Mouse (Mus musculus): Measurements from ENCODE around the gene Ndufb8. TPM values are rescaled to one million over a fixed set of nuclear protein-coding genes. Genes with fewer than 3 reads are reported as not detected.

Ndufb8 gene
- polyA plus RNA-seq, 1 experiment from 2014 or later, result 440 TPM

DNA sequence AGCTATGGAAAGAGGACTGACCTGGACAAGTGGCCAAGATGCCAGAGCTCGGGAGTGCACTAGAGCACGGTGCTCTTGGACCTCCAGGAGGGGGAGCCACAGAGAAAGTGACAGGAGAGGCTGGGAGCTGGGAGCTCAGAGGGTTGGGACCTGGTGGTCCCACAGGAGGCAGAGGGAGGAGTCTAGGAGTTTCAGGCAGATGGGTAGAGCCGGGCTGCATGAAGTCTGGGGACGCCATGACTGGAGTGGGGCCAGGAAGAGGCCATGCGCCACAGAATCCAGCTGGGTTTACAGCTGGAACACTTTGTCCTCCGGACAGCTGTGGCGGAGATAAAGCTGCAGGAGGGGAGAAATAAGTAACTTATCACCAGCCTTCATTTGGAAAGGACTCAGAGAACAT is 36.1 kb downstream of the Ndufb8 start:
- no peaks in the 10 kb centered on the region for H3K9me3 ChIP-seq (replicated peaks)
- no peak overlapping the region for H3K9ac ChIP-seq
- H3K27me3 ChIP-seq, result peaks cover 82% of the 10 kb centered on the region
- H3K4me1 ChIP-seq, result peaks cover 16% of the 10 kb centered on the region
- no peak overlapping the region for H3K27ac ChIP-seq
- H3K4me2 ChIP-seq (replicated peaks), result no peak overlapping the region
- no peak for ATAC-seq (ENCODE audit: low FRiP score)
- WGBS, result 23% methylated on average over 7 of the region's 7 CpGs
- no peak overlapping the region for H3K4me3 ChIP-seq
- H3K36me3 ChIP-seq, result no peaks in the 10 kb centered on the region

DNA sequence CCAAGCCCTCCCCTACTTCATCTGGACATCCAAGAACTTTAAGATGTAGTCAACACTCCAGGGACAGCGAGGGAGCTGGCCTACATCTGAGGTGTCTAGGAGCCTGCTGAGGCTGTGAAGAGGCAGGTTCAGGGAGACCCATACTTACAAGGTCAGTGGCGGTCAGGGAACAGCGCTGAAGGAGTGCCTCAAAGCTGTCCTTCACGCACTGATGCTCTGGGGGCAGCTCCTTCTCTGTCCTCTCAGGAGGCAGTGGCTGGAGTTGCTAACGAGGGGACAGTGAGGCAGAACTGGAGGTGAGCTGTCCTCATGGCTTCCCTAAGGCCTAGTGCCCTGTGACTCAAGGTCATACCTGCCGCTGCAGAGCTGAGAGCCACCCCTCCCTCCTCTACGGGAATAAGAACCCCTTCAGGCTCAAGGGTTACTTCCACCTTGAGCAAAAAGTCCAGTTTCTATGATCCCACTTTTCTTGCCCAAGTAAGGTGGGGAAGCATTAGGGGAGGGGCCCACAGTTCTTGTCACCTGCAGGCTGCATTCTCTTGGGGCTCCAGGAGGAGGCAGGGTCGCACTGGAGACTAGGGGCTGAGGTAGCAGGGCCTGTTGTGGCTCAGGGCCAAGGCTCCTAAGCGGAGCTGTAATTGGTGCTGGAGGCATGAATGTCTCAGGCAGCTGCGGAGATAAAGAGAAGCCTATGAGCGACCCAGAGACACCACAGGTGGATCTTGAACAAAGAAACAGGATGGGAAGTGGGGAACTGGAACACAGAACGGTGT is 37.1 kb downstream of the Ndufb8 start:
- H3K4me3 ChIP-seq, result no peak overlapping the region
- WGBS, result 46% methylated on average over 12 of the region's 12 CpGs
- H3K36me3 ChIP-seq, result no peaks in the 10 kb centered on the region
- peaks cover 85% of the 10 kb centered on the region for H3K27me3 ChIP-seq
- no peak overlapping the region for H3K27ac ChIP-seq
- H3K9ac ChIP-seq, result no peak overlapping the region
- H3K4me1 ChIP-seq, result peaks cover 21% of the 10 kb centered on the region
- H3K9me3 ChIP-seq (replicated peaks), result no peaks in the 10 kb centered on the region
- no peak overlapping the region for H3K4me2 ChIP-seq (replicated peaks)
- no peak for ATAC-seq (ENCODE audit: low FRiP score)

DNA sequence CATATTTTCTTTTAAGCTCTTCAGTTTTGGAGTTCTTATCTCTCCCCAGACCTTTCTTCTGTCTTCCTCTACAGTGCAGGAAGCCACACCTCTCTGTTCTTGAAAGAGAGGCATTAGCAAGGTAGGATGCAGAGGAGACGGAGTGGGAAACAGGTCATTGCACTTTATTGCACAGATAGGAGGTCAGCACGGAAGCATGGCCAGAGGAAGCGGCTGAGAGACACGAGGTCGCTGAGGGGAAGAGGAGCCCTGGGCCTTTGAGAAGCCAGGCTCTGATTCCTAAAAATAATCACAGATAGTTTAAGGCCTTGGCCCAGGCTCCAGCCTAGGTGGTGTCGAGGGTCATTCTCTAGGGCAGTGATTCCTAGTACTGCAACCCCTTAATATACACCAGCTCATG is 39.5 kb downstream of the Ndufb8 start:
- Histone ChIP-seq H3K27ac (no peak overlapping the region), H3K9ac (no peak overlapping the region), H3K4me2 (replicated peaks) (no peak overlapping the region), H3K27me3 (peaks cover 96% of the 10 kb centered on the region), H3K4me3 (no peak overlapping the region), H3K9me3 (replicated peaks) (no peaks in the 10 kb centered on the region), H3K4me1 (peaks cover 39% of the 10 kb centered on the region), H3K36me3 (no peaks in the 10 kb centered on the region)
- ATAC-seq (ENCODE audit: low FRiP score), result no peak
- WGBS, result 30% methylated on average over 6 of the region's 6 CpGs

DNA sequence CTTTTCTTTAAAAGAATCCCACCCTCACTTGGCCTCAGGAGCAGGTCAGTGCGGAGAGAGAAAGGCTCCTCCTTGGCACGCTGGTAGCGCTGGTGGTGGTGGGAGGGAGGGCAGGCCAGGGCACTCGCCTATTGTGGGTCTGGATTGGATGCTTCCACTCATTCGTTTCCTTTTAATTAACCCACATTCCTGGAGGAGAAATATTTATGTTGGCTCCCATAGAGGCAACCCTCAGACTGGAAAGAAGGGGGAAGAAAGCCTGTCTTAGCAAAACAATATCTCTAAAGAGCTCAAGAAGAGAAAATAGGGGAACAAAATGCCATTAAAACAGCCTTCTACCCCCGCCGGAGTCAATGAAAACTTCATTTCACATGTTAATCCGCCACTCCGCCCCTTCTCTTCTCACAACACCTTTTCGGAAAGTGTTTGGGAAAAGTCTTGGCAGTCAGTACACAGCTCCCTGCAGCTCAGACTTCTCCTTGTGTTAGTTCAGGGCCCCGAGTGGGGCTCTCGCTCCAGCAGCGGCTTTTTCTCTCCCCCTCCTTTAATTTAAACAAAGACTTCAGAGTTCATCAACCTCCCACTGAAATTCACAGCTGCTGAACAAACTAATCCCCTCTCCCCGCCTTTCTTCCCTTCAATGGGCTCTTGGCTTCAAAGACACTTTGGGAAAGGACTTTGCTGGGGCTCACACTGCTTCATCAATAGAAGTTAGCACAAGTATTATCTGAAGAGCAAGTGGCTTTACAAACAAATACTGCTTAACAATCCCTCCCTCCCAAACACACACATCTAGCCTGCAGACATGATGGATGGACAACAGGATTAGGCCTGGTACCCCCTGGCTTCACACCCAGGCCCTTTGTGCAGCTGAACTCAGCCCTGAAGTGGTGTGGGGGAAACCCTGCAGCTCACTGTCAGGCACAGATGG is 40.5 kb downstream of the Ndufb8 start:
- whole genome bisulfite sequencing, result 4% methylated on average over 14 of the region's 14 CpGs
- Histone ChIP-seq H3K9ac (no peak overlapping the region), H3K4me3 (no peak overlapping the region), H3K9me3 (replicated peaks) (no peaks in the 10 kb centered on the region), H3K4me1 (peaks cover 46% of the 10 kb centered on the region), H3K27me3 (peaks cover 98% of the 10 kb centered on the region), H3K4me2 (replicated peaks) (no peak overlapping the region), H3K36me3 (no peaks in the 10 kb centered on the region), H3K27ac (peak overlapping the region; percentile 35; the same call in 1 of the 2 replicates)
- ATAC-seq (ENCODE audit: low FRiP score), result peak; percentile 73

DNA sequence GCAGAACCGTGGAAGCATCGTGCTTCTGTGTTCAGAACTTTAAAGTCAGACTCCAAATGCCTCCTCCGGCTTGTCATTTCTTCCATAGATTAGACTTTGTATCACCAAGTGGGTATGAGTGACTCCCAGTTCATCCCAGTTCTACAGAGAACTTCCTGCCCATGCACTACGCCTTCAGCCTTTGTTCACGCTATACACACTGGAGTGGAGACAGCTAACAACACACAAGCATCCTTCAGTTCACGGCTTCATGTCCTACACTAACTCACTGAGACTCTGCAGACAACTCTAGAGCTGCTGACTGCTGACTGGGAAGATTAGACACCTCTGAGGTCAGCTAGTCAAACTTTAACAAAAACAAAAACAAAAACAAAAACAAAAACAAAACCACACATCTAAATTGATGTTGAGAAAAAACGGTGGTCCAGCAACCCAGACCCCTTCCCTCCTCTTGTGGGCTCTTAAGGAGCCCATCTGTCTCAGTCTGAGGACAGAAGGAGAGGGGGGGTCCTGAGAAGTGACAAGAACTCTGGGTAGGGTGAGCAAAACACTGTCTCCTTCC is 41.2 kb downstream of the Ndufb8 start:
- H3K4me2 ChIP-seq (replicated peaks), result peak overlapping the region; percentile 17; the same call in 1 of the 2 replicates
- no peaks in the 10 kb centered on the region for H3K9me3 ChIP-seq (replicated peaks)
- no peak overlapping the region for H3K9ac ChIP-seq
- no peaks in the 10 kb centered on the region for H3K36me3 ChIP-seq
- peak overlapping the region; percentile 35 for H3K27ac ChIP-seq
- ATAC-seq (ENCODE audit: low FRiP score), result no peak
- peaks cover 100% of the 10 kb centered on the region for H3K27me3 ChIP-seq
- no peak overlapping the region for H3K4me3 ChIP-seq
- H3K4me1 ChIP-seq, result peaks cover 46% of the 10 kb centered on the region
- WGBS, result 14% methylated on average over 7 of the region's 7 CpGs

DNA sequence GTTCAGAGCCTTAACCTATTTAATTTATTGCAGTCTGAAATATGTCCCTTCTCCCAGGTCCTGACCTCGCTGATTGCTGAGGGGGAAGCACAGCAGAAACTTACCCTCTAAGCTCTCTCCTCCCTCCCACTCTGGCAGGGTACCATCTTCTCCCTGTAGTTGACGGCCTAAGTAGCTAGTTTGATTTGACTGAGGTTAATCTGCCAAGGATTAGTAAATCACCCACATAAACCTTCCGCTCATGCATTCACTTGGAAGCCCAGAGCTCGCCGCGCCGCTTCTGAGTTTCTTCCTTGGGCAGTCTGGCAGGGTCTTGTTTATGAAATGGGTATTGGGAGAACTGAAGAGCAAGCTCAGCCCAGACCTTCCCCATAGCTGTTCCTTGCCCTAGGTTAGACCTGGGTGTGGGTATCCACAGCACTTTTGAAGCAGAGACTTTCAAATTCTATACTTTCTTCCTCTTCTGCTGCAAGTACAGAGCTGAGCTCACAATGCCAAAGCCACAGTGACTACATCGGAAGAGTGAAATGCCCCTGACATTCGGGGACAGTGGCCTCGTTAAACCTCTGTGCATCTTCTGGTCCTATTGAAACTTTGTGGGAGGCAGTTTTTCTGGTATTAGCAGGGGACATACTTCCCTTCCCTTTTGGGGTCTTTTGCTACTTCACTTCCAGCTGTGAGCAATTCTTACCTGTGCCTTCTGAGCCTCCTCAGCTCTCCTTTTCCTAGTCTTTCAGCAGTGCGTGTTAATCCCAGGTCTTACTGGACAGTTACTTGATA is 42.0 kb downstream of the Ndufb8 start:
- no peaks in the 10 kb centered on the region for H3K36me3 ChIP-seq
- H3K4me1 ChIP-seq, result peaks cover 46% of the 10 kb centered on the region
- no peaks in the 10 kb centered on the region for H3K9me3 ChIP-seq (replicated peaks)
- H3K9ac ChIP-seq, result no peak overlapping the region
- no peak overlapping the region for H3K4me2 ChIP-seq (replicated peaks)
- no peak overlapping the region for H3K27ac ChIP-seq
- peaks cover 100% of the 10 kb centered on the region for H3K27me3 ChIP-seq
- 13% methylated on average over 11 of the region's 11 CpGs for WGBS
- no peak overlapping the region for H3K4me3 ChIP-seq
- ATAC-seq (ENCODE audit: low FRiP score), result no peak

DNA sequence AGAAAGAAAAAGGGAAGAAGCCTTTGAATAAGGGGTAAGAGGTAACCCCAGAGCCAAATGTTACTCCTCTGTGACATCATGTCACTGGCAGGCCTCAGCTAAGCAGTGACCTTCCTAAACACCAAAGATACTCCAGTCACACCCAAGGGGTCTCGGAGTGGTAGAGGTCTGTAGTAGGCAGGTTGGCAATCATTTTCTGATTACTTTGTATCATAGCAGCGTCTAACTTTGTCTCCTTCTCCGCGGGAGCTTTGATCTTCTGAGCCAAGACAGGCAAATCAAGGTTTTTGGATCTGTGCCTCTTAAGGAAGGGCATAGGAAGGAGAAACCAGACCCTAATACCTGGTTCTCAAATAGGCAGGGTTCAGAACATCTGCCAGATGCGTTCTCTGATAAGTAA is 42.6 kb downstream of the Ndufb8 start:
- Histone ChIP-seq H3K36me3 (no peaks in the 10 kb centered on the region), H3K4me2 (replicated peaks) (no peak overlapping the region), H3K9me3 (replicated peaks) (no peaks in the 10 kb centered on the region), H3K27me3 (peaks cover 100% of the 10 kb centered on the region), H3K27ac (no peak overlapping the region), H3K4me1 (peaks cover 46% of the 10 kb centered on the region), H3K9ac (no peak overlapping the region), H3K4me3 (no peak overlapping the region)
- no peak for ATAC-seq (ENCODE audit: low FRiP score)
- WGBS, result 28% methylated on average over 5 of the region's 5 CpGs

DNA sequence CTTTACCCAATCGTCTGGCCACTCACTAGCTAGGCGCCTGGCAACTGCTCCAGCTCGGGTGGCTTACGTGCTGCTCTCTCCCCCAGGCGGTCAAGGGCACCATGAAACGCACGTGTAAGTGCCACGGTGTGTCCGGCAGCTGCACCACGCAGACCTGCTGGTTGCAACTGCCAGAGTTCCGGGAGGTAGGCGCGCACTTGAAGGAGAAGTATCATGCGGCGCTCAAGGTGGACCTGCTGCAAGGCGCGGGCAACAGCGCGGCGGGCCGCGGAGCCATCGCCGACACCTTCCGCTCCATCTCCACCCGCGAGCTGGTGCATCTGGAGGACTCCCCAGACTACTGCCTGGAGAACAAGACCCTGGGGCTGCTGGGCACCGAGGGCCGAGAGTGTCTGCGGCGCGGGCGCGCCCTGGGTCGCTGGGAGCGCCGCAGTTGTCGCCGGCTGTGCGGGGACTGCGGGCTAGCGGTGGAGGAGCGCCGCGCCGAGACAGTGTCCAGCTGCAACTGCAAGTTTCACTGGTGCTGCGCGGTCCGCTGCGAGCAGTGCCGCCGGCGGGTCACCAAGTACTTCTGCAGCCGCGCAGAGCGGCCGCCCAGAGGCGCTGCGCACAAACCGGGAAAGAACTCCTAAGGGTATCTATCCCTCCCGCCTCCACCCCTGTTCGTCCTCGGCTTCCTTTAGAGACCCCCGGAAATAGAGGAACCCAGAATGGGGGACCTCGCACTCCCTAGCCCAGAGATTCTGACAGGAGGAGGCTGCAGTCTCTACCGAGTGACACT is 43.6 kb downstream of the Ndufb8 start:
- H3K27ac ChIP-seq, result no peak overlapping the region; the same call in 1 of the 2 replicates
- H3K4me2 ChIP-seq (replicated peaks), result peak overlapping the region; percentile 86
- H3K4me3 ChIP-seq, result peak overlapping the region; percentile 45
- peaks cover 46% of the 10 kb centered on the region for H3K4me1 ChIP-seq
- H3K36me3 ChIP-seq, result no peaks in the 10 kb centered on the region
- under 1% methylated on average over 66 of the region's 66 CpGs for WGBS
- H3K9me3 ChIP-seq (replicated peaks), result no peaks in the 10 kb centered on the region
- peak overlapping the region; percentile 55 for H3K9ac ChIP-seq
- peak; percentile 43 for ATAC-seq (ENCODE audit: low FRiP score)
- H3K27me3 ChIP-seq, result peaks cover 100% of the 10 kb centered on the region

DNA sequence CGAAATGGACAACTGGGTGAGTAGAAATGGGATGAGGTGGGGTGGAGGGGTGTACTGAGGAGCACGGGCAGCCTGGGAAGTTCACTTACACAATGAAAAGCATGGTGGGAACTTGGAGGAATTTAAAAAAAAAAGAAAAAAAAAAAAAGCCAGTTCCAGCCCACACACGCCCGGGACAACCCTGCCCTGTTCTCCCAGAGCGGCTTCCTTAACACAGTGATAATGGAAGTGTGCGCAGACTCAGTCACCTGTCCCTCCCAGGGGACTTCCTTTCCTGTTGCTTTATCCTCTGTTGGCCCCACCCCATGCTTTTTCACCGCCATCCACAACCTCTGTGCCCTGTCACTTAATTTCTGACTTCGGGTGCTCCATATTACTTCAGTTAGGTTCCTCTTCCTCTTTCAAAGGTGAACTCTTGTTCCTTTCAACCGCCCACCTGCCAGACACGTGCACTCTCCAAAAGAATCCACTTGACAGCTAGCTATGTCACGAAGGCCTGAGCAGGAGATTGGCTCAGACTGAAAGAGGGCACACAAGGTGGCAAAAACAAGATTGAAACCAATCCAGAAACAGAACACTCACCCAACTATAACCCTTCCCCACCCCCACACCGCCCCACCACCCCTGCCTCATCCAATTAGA is 44.6 kb downstream of the Ndufb8 start:
- H3K36me3 ChIP-seq, result no peaks in the 10 kb centered on the region
- no peak for ATAC-seq (ENCODE audit: low FRiP score)
- H3K4me3 ChIP-seq, result peak overlapping the region; percentile 45; the same call in 1 of the 2 replicates
- H3K4me1 ChIP-seq, result peaks cover 43% of the 10 kb centered on the region
- no peak overlapping the region for H3K27ac ChIP-seq
- peak overlapping the region; percentile 86 for H3K4me2 ChIP-seq (replicated peaks)
- no peak overlapping the region for H3K9ac ChIP-seq
- 4% methylated on average over 12 of the region's 12 CpGs for WGBS
- peaks cover 98% of the 10 kb centered on the region for H3K27me3 ChIP-seq
- H3K9me3 ChIP-seq (replicated peaks), result no peaks in the 10 kb centered on the region

DNA sequence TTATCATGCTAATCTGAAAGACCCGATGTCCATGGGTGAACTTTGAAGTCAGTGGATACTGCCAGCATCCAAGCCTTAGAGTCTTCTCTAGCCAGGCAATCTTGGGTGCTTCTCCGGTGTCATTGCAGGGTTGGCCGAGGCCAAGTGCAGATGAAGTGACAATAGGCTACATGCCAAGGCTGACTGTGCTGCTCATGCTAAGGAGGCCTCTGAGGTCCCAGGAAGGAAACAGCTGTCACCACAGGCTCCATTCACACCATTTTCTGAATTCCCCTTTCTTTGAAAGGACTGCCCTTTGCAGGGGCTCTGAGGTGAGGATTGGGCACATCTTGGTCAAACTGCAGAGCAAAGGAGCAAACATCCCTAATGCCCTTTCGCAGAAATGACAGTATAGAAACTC is 52.5 kb downstream of the Ndufb8 start:
- no peak overlapping the region for H3K27ac ChIP-seq
- no peaks in the 10 kb centered on the region for H3K36me3 ChIP-seq
- no peak overlapping the region for H3K4me2 ChIP-seq (replicated peaks)
- 0 out of 2 replicates have a peak, but pooled peaks cover 2% of the 10 kb centered on the region for H3K4me1 ChIP-seq
- no peak overlapping the region for H3K4me3 ChIP-seq
- WGBS, result 80% methylated on average over 4 of the region's 4 CpGs
- peaks cover 97% of the 10 kb centered on the region for H3K27me3 ChIP-seq
- no peak for ATAC-seq (ENCODE audit: low FRiP score)
- H3K9me3 ChIP-seq (replicated peaks), result no peaks in the 10 kb centered on the region
- no peak overlapping the region for H3K9ac ChIP-seq

DNA sequence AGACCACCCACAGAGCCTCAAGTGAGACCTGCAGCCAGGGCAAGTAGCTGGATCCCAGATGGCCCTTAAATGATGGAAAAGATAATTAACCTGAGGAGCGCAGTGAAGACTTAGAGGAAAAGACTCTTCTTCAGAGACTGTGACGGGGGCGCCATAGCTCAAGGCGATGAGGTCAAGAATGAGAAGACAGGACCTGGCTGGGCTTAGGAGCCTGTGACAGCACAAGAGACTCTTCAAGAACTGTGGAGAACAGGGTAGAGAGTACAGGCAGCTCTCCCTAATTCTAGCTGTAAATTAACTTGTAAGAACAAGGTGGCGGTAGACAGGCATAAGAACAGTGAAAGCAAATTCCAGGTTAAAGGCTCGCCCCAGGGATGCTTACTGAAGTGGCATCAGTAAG is 53.3 kb downstream of the Ndufb8 start:
- no peak overlapping the region for H3K4me3 ChIP-seq
- WGBS, result 90% methylated on average over 6 of the region's 6 CpGs
- H3K4me2 ChIP-seq (replicated peaks), result no peak overlapping the region

More for the DNA sequence above, 53.3 kb downstream of the Ndufb8 start:
- Histone ChIP-seq H3K9ac (no peak overlapping the region), H3K9me3 (replicated peaks) (no peaks in the 10 kb centered on the region), H3K27me3 (peaks cover 97% of the 10 kb centered on the region), H3K27ac (no peak overlapping the region), H3K4me1 (0 out of 2 replicates have a peak, but pooled peaks cover 2% of the 10 kb centered on the region), H3K36me3 (no peaks in the 10 kb centered on the region)
- no peak for ATAC-seq (ENCODE audit: low FRiP score)
